Mouse (Mus musculus) embryonic facial prominence, embryonic 11.5 days (tissue): ENCODE results near the gene Auts2. TPM values are rescaled to one million over a fixed set of nuclear protein-coding genes. Genes with fewer than 3 reads are reported as not detected.
A peak's percentile ranks its signal among the peaks of the same experiment; 100 is the strongest.

ENCODE experiments used
- ATAC-seq: fragments of 200-750 bp; cut with Nextera tagmentation; replicated peaks from 2 replicates; pipeline ENCODE4 v1.8.0; 2017; ENCODE audit warnings: low read depth; ENCODE audit not compliant: insufficient number of reproducible peaks, low FRiP score, low TSS enrichment
- DNase-seq: peaks from one replicate; pipeline ENCODE4 v3.0.0-alpha.2; 2015; ENCODE audit warnings: low spot score
- H3K27ac ChIP-seq: fragments of 300-500 bp; sonication (generic); replicated peaks from 2 replicates; pipeline ENCODE4 v1.5.1; 2014; ENCODE audit warnings: mild to moderate bottlenecking, low read depth, low read length, control low read depth
- H3K27me3 ChIP-seq: fragments of 300-500 bp; sonication (generic); 2 replicates; pipeline ENCODE4 v1.6.1; 2014; ENCODE audit warnings: mild to moderate bottlenecking, low read length, moderate library complexity, mixed read lengths; ENCODE audit not compliant: control insufficient read depth, insufficient read depth
- H3K36me3 ChIP-seq: fragments of 300-500 bp; sonication (generic); replicated peaks from 2 replicates; pipeline ENCODE4 v1.6.1; 2014; ENCODE audit warnings: low read depth, mild to moderate bottlenecking, low read length, moderate library complexity, mixed read lengths; ENCODE audit not compliant: control insufficient read depth, insufficient read depth
- H3K4me1 ChIP-seq: fragments of 300-500 bp; sonication (generic); 2 replicates; pipeline ENCODE4 v1.6.1; 2014; ENCODE audit warnings: low read length, mixed read lengths; ENCODE audit not compliant: control insufficient read depth, insufficient read depth
- H3K4me2 ChIP-seq: fragments of 300-500 bp; sonication (generic); 2 replicates; pipeline ENCODE4 v1.6.1; 2014; ENCODE audit warnings: low read depth, mild to moderate bottlenecking, control low read depth, low read length, moderate library complexity
- H3K4me3 ChIP-seq: fragments of 300-500 bp; sonication (generic); 2 replicates; pipeline ENCODE4 v1.5.1; 2014; ENCODE audit warnings: low read depth, low read length, control low read depth
- H3K9ac ChIP-seq: fragments of 300-500 bp; sonication (generic); replicated peaks from 2 replicates; pipeline ENCODE4 v1.6.1; 2014; ENCODE audit warnings: mild to moderate bottlenecking, control low read depth, low read length
- H3K9me3 ChIP-seq: fragments of 300-500 bp; sonication (generic); replicated peaks from 2 replicates; pipeline ENCODE4 v1.6.1; 2016; ENCODE audit warnings: mild to moderate bottlenecking, low read length, inconsistent platforms, mixed read lengths; ENCODE audit not compliant: control insufficient read depth
- WGBS: fragments of 180-500 bp; shearing (Covaris S2); extraction: QIAGEN DNeasy Blood & Tissue Kit; methylation state at CpG from one replicate; pipeline ENCODE4 v1.1.7; 2014; 5-methylcytosine and 5-hydroxymethylcytosine counted together
- polyA plus RNA-seq: library from polyadenylated mRNA; unstranded; fragments of >200 nt; fragmentation: Nextera tagmentation; extraction: Ambion mirVana; gene quantifications from 2 replicates; pipeline ENCODE4 v1.2.1, GENCODE M21; 2014

The Auts2 gene
- polyA plus RNA-seq, 1 experiment from 2014 or later = 30.5 TPM

- H3K36me3 ChIP-seq = no peaks in the 10 kb centered on the region
- ATAC-seq (no peak; the same call in 1 of the 2 replicates), DNase-seq (no peak)
- no peaks in the 10 kb centered on the region; the same call in none of the 2 replicates for H3K4me1 ChIP-seq
- peak overlapping the region; percentile 62; the same call in 1 of the 2 replicates for H3K27ac ChIP-seq
- no peak overlapping the region for H3K9ac ChIP-seq
- H3K4me2 ChIP-seq = no peak overlapping the region
- H3K9me3 ChIP-seq = no peaks in the 10 kb centered on the region
- H3K4me3 ChIP-seq = no peak overlapping the region
- no peaks in the 10 kb centered on the region for H3K27me3 ChIP-seq
- WGBS = 26% methylated on average over 10 of the region's 10 CpGs
These were observed 469.3 kb downstream of the Auts2 start for GRCm38 (mm10) chr5:132073677-132074359.

GRCm38 (mm10) chr5:132072356-132072755, 470.8 kb downstream of the Auts2 start:
- WGBS = 13% methylated on average over 4 of the region's 4 CpGs
- no peaks in the 10 kb centered on the region; the same call in none of the 2 replicates for H3K4me1 ChIP-seq
- H3K9ac ChIP-seq = no peak overlapping the region
- no peaks in the 10 kb centered on the region for H3K36me3 ChIP-seq
- H3K4me2 ChIP-seq = no peak overlapping the region
- H3K9me3 ChIP-seq = no peaks in the 10 kb centered on the region
- H3K4me3 ChIP-seq = no peak overlapping the region
- H3K27me3 ChIP-seq = no peaks in the 10 kb centered on the region
- DNase-seq (peak; percentile 58), ATAC-seq (no peak)
- no peak overlapping the region for H3K27ac ChIP-seq

- Histone ChIP-seq H3K9me3 (no peaks in the 10 kb centered on the region), H3K36me3 (no peaks in the 10 kb centered on the region), H3K9ac (no peak overlapping the region), H3K27ac (no peak overlapping the region), H3K4me1 (no peaks in the 10 kb centered on the region; the same call in none of the 2 replicates), H3K4me3 (no peak overlapping the region), H3K4me2 (no peak overlapping the region), H3K27me3 (no peaks in the 10 kb centered on the region)
- DNase-seq (no peak), ATAC-seq (no peak)
- WGBS = 73% methylated on average over 10 of the region's 10 CpGs
These were observed 475.1 kb downstream of the Auts2 start for GRCm38 (mm10) chr5:132067750-132068739.

- no peak overlapping the region for H3K4me2 ChIP-seq
- DNase-seq (no peak), ATAC-seq (no peak)
- H3K27ac ChIP-seq = no peak overlapping the region
- H3K4me3 ChIP-seq = no peak overlapping the region
- no peak overlapping the region for H3K9ac ChIP-seq
- no peaks in the 10 kb centered on the region for H3K36me3 ChIP-seq
- no peaks in the 10 kb centered on the region for H3K9me3 ChIP-seq
- whole genome bisulfite sequencing = 85% methylated on average over 6 of the region's 6 CpGs
- no peaks in the 10 kb centered on the region for H3K27me3 ChIP-seq
- no peaks in the 10 kb centered on the region for H3K4me1 ChIP-seq
These were observed 483.0 kb downstream of the Auts2 start for GRCm38 (mm10) chr5:132060116-132060515.

- H3K4me1 ChIP-seq = no peaks in the 10 kb centered on the region; the same call in 1 of the 2 replicates
- no peak overlapping the region for H3K27ac ChIP-seq
- H3K4me3 ChIP-seq = no peak overlapping the region
- no peak for ATAC-seq
- H3K27me3 ChIP-seq = no peaks in the 10 kb centered on the region
- no peaks in the 10 kb centered on the region for H3K36me3 ChIP-seq
- no peak overlapping the region for H3K9ac ChIP-seq
- DNase-seq = peak; percentile 24
- 60% methylated on average over 13 of the region's 13 CpGs for WGBS
- H3K9me3 ChIP-seq = no peaks in the 10 kb centered on the region
- H3K4me2 ChIP-seq = no peak overlapping the region
These were observed 490.5 kb downstream of the Auts2 start for GRCm38 (mm10) chr5:132052637-132053036.

GRCm38 (mm10) chr5:132039584-132039983, 503.6 kb downstream of the Auts2 start:
- Histone ChIP-seq H3K4me1 (no peaks in the 10 kb centered on the region), H3K9ac (no peak overlapping the region), H3K9me3 (no peaks in the 10 kb centered on the region), H3K27ac (no peak overlapping the region), H3K27me3 (no peaks in the 10 kb centered on the region), H3K36me3 (no peaks in the 10 kb centered on the region), H3K4me2 (no peak overlapping the region), H3K4me3 (no peak overlapping the region)
- DNase-seq = no peak
- WGBS = 92% methylated on average over 6 of the region's 6 CpGs
- no peak for ATAC-seq

GRCm38 (mm10) chr5:132033491-132034350, 509.4 kb downstream of the Auts2 start:
- ATAC-seq = no peak
- H3K9me3 ChIP-seq = no peaks in the 10 kb centered on the region
- H3K36me3 ChIP-seq = no peaks in the 10 kb centered on the region
- WGBS = 83% methylated on average over 15 of the region's 15 CpGs
- H3K4me1 ChIP-seq = no peaks in the 10 kb centered on the region
- no peaks in the 10 kb centered on the region for H3K27me3 ChIP-seq
- no peak for DNase-seq
- no peak overlapping the region for H3K9ac ChIP-seq
- H3K27ac ChIP-seq = no peak overlapping the region
- H3K4me3 ChIP-seq = no peak overlapping the region
- H3K4me2 ChIP-seq = no peak overlapping the region
